Mouse (Mus musculus) intestine, postnatal 0 days (tissue): ENCODE data around the gene Igfals. TPM values are rescaled to one million over a fixed set of nuclear protein-coding genes. Genes with fewer than 3 reads are reported as not detected.

ENCODE experiments used
- ATAC-seq: fragments of 200-750 bp; cut with Nextera tagmentation; 2 replicates; pipeline ENCODE4 v1.8.0; 2017; ENCODE audit warnings: mild to moderate bottlenecking, moderate TSS enrichment, moderate library complexity
- H3K27ac ChIP-seq: fragments of 300-500 bp; sonication (generic); 2 replicates; pipeline ENCODE4 v1.5.1; 2014; ENCODE audit warnings: mild to moderate bottlenecking, low read depth, low read length, moderate library complexity
- H3K27me3 ChIP-seq: fragments of 300-500 bp; sonication (generic); replicated peaks from 2 replicates; pipeline ENCODE4 v1.6.1; 2014; ENCODE audit warnings: low read length, mixed read lengths; ENCODE audit not compliant: control insufficient read depth, insufficient read depth
- H3K36me3 ChIP-seq: fragments of 300-500 bp; sonication (generic); 2 replicates; pipeline ENCODE4 v1.6.1; 2014; ENCODE audit warnings: mild to moderate bottlenecking, moderate library complexity; ENCODE audit not compliant: control insufficient read depth, insufficient read depth
- H3K4me1 ChIP-seq: fragments of 300-500 bp; sonication (generic); replicated peaks from 2 replicates; pipeline ENCODE4 v1.6.1; 2014; ENCODE audit warnings: antibody characterized with exemption, low read length, mixed read lengths; ENCODE audit not compliant: control insufficient read depth, insufficient read depth
- H3K4me2 ChIP-seq: fragments of 300-500 bp; sonication (generic); replicated peaks from 2 replicates; pipeline ENCODE4 v1.6.1; 2014; ENCODE audit warnings: low read depth, mild to moderate bottlenecking, moderate library complexity
- H3K4me3 ChIP-seq: fragments of 300-500 bp; sonication (generic); 2 replicates; pipeline ENCODE4 v1.5.1; 2014; ENCODE audit warnings: low read depth, low read length
- H3K9ac ChIP-seq: fragments of 300-500 bp; sonication (generic); 2 replicates; pipeline ENCODE4 v1.6.1; 2014; ENCODE audit warnings: mild to moderate bottlenecking, low read depth, low read length
- H3K9me3 ChIP-seq: fragments of 300-500 bp; sonication (generic); 2 replicates; pipeline ENCODE4 v1.6.1; 2016; ENCODE audit warnings: mixed run types; ENCODE audit not compliant: control insufficient read depth
- CTCF ChIP-seq: sonication (generic); IDR thresholded peaks from 2 replicates; pipeline ENCODE4 v1.5.1; 2016; ENCODE audit warnings: low read depth, mild to moderate bottlenecking, control low read depth, antibody characterized with exemption, moderate library complexity
- WGBS: fragments of 180-500 bp; shearing (Covaris S2); extraction: QIAGEN DNeasy Blood & Tissue Kit; methylation state at CpG from one replicate; pipeline ENCODE4 v1.1.7; 2014; 5-methylcytosine and 5-hydroxymethylcytosine counted together
- polyA plus RNA-seq: library from polyadenylated mRNA; unstranded; fragments of >200 nt; fragmentation: Nextera tagmentation; extraction: Ambion mirVana; gene quantifications from 2 replicates; pipeline ENCODE4 v1.2.1, GENCODE M21; 2015

The Igfals gene
- 17.2 and 18.3 TPM in 2 replicates for polyA plus RNA-seq

GRCm38 (mm10) chr17:24865776-24866175 lies at the start of gene Igfals:
Gene Igfals, plus strand, starts transcription at chr17:24865997.
- H3K9ac ChIP-seq, result no peak within 1 kb of the TSS
- H3K4me1 ChIP-seq, result no peaks in the 10 kb centered on the region
- no peak within 1 kb of the TSS for H3K4me3 ChIP-seq
- ATAC-seq, result no peak
- H3K27ac ChIP-seq, result no peak within 1 kb of the TSS
- no peaks in the 10 kb centered on the region for H3K27me3 ChIP-seq
- no peak within 1 kb of the TSS for H3K4me2 ChIP-seq
- no peak for TF ChIP-seq CTCF
- peaks cover 58% of the 10 kb centered on the region for H3K36me3 ChIP-seq
- H3K9me3 ChIP-seq, result no peaks in the 10 kb centered on the region
- 89% methylated on average over 8 of the region's 8 CpGs for WGBS

GRCm38 (mm10) chr17:24817503-24817902 lies 48.3 kb upstream of the Igfals start:
- TF ChIP-seq CTCF, result peak; percentile 59
- H3K4me3 ChIP-seq, result no peak overlapping the region
- H3K27ac ChIP-seq, result no peak overlapping the region
- H3K4me2 ChIP-seq, result no peak overlapping the region
- WGBS, result 45% methylated on average over 1 of the region's 1 CpGs
- H3K4me1 ChIP-seq, result no peaks in the 10 kb centered on the region
- no peaks in the 10 kb centered on the region for H3K36me3 ChIP-seq
- no peaks in the 10 kb centered on the region for H3K9me3 ChIP-seq
- H3K9ac ChIP-seq, result no peak overlapping the region
- H3K27me3 ChIP-seq, result no peaks in the 10 kb centered on the region
- ATAC-seq, result no peak

GRCm38 (mm10) chr17:24818172-24818571 lies 47.6 kb upstream of the Igfals start:
- Histone ChIP-seq H3K27me3 (no peaks in the 10 kb centered on the region), H3K27ac (no peak overlapping the region), H3K4me3 (no peak overlapping the region), H3K4me1 (no peaks in the 10 kb centered on the region), H3K4me2 (no peak overlapping the region), H3K9me3 (no peaks in the 10 kb centered on the region), H3K36me3 (no peaks in the 10 kb centered on the region), H3K9ac (no peak overlapping the region)
- WGBS, result 30% methylated on average over 6 of the region's 6 CpGs
- no peak for TF ChIP-seq CTCF
- no peak for ATAC-seq

DNA sequence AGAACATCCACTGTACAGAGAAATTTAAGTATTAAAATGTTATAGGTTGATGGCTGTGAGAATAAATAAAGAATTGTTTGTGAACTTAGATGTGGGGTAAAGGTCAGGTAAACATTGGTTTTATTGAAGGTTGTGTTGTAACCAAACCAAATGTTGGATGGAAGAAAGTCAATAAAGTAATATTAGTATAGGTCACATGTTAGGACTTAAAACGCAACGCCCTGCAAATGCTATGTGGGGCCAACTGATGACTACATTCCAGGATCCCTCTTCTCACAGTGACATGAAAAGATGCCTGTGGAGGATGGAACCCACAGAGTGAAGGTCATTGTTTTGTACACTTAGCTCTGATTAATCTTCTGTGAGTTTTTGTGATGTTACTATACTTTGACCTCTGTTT lies 46.3 kb upstream of the Igfals start:
- Histone ChIP-seq H3K27ac (no peak overlapping the region), H3K9me3 (no peaks in the 10 kb centered on the region), H3K36me3 (no peaks in the 10 kb centered on the region), H3K4me1 (no peaks in the 10 kb centered on the region), H3K4me2 (no peak overlapping the region), H3K4me3 (no peak overlapping the region), H3K27me3 (no peaks in the 10 kb centered on the region), H3K9ac (no peak overlapping the region)
- TF ChIP-seq CTCF, result no peak
- 24% methylated on average over 2 of the region's 2 CpGs for WGBS
- no peak for ATAC-seq

GRCm38 (mm10) chr17:24821351-24822280 lies 44.2 kb upstream of the Igfals start:
- H3K4me2 ChIP-seq, result no peak overlapping the region
- 0 out of 2 replicates have a peak, but pooled peaks cover 6% of the 10 kb centered on the region for H3K27me3 ChIP-seq
- H3K27ac ChIP-seq, result no peak overlapping the region
- 51% methylated on average over 3 of the region's 3 CpGs for WGBS
- no peak for ATAC-seq
- no peak for TF ChIP-seq CTCF
- H3K36me3 ChIP-seq, result no peaks in the 10 kb centered on the region
- H3K4me1 ChIP-seq, result no peaks in the 10 kb centered on the region
- H3K9ac ChIP-seq, result no peak overlapping the region
- H3K9me3 ChIP-seq, result no peaks in the 10 kb centered on the region
- no peak overlapping the region for H3K4me3 ChIP-seq

GRCm38 (mm10) chr17:24839842-24840241 lies 26.0 kb upstream of the Igfals start, which contains the start of gene Hagh:
Gene Hagh, plus strand, starts transcription at chr17:24840143.
- H3K9me3 ChIP-seq, result no peaks in the 10 kb centered on the region
- H3K4me2 ChIP-seq, result no peak within 1 kb of the TSS
- H3K27ac ChIP-seq, result no peak within 1 kb of the TSS
- WGBS, result 66% methylated on average over 8 of the region's 8 CpGs
- H3K4me1 ChIP-seq, result no peaks in the 10 kb centered on the region; the same call in 1 of the 2 replicates
- ATAC-seq, result no peak
- H3K27me3 ChIP-seq, result no peaks in the 10 kb centered on the region
- TF ChIP-seq CTCF, result no peak
- no peak within 1 kb of the TSS for H3K4me3 ChIP-seq
- H3K9ac ChIP-seq, result no peak within 1 kb of the TSS
- no peaks in the 10 kb centered on the region for H3K36me3 ChIP-seq
